ENCODE assay signal across 9 mouse cellular contexts in the genomic region with DNA sequence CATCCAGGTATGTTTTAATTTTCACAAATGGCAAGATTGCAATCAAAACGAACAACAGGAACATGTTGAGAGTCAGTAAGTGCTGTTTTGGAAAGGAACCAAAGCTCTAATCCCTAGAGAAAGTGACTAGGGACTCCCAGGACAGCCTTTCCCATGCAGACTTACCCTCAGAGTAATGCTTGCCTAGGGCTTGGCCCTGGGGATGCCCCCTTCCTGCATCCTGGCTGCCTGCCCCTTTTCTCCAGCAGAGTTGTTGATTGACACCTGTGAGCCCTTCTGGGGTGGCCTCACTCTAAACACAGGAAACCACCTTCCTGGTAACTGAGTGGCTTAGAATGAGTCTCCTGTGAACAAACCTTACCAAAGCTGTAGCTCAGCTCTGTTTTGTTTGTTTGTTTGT. TPM values are rescaled to one million over a fixed set of nuclear protein-coding genes. Genes with fewer than 3 reads are reported as not detected.
DNase-seq lines count a peak whose midpoint lies in the region; ATAC-seq and TF ChIP-seq lines count a peak whose summit lies in the region.
"Had no signal": no experiment of that assay in that cellular context is flagged by ENCODE, and none has a peak within 500 bp of the region (broad histone marks: within the 10 kb centered on the region; RNA-seq: fewer than 3 reads in every experiment).

No protein-coding gene starts in this region.

- H3K9me3 ChIP-seq in midbrain, postnatal 0 days (ENCODE audit: low read length) = no peaks in the 10 kb centered on the region

- H3K4me2 ChIP-seq in midbrain, postnatal 0 days (ENCODE audit: low read depth, low read length, poor library complexity, severe bottlenecking) = peak overlapping the region; percentile 57; the same call in 1 of the 2 replicates

- peak; percentile 58 for DNase-seq in heart, adult 8-10 months (ENCODE audit: low spot score)
- DNase-seq in heart, postnatal 25 days (ENCODE audit: low spot score) = no peak
- peak; percentile 63 for DNase-seq in A20 (ENCODE audit: low read depth, low spot score)
- DNase-seq in cerebellum, postnatal 14 days = peak; percentile 41 to 43
- no peak for DNase-seq in midbrain, postnatal 0 days (ENCODE audit: low spot score)
- DNase-seq in left cerebral cortex, adult 18-20 months (ENCODE audit: low spot score in 2 of 2) = no peak
- no peak for DNase-seq in spleen, postnatal 10 days (ENCODE audit: low spot score in 2 of 2)
- DNase-seq in ovary, postnatal 36 days (ENCODE audit: low spot score) = no peak

- TF ChIP-seq CTCF in midbrain, postnatal 0 days (IDR thresholded peaks at IDR 0.05) = no peak

- no peaks in the 10 kb centered on the region for H3K36me3 ChIP-seq in midbrain, postnatal 0 days (ENCODE audit: insufficient read depth, low read length)

- H3K27me3 ChIP-seq in midbrain, postnatal 0 days (ENCODE audit: insufficient read depth, low read length) = no peaks in the 10 kb centered on the region
- H3K27me3 ChIP-seq: Patski had no signal

- no peak overlapping the region for H3K9ac ChIP-seq in midbrain, postnatal 0 days (replicated peaks; ENCODE audit: low read length, poor library complexity, severe bottlenecking)

- no peak overlapping the region for H3K4me3 ChIP-seq in midbrain, postnatal 0 days (ENCODE audit: low read depth, low read length)

- no peak for ATAC-seq in midbrain, postnatal 0 days (ENCODE audit: low FRiP score)
- ATAC-seq: Patski had no signal

- intact Hi-C loops in heart, postnatal 25 days (cut with DNase I) = loop anchor here (5.0 kb wide), 1 partner anchor 56 kb away; the partner anchor contains the start of gene Itpkb

- 0 out of 2 replicates have a peak, but pooled peaks cover 6% of the 10 kb centered on the region for H3K4me1 ChIP-seq in midbrain, postnatal 0 days (ENCODE audit: insufficient read depth, low read length)

- H3K27ac ChIP-seq in midbrain, postnatal 0 days (ENCODE audit: low read depth, low read length) = 0 out of 2 replicates have a peak overlapping the region, but pooled peaks have one; percentile 7

- 30% methylated on average over 1 of the region's 1 CpGs for WGBS in midbrain, postnatal 0 days

RNA-seq across cellular contexts. Expression of gene Itpkb, which starts 58.2 kb away (rescaled TPM):
- total RNA-seq in heart, adult 8-10 months (2022) = 10 to 100 TPM; 40.9 to 59.4 (median 57.3) TPM
- total RNA-seq in heart, postnatal 25 days (2021) = 10 to 100 TPM; 56.1 to 63.6 TPM
- 12.2 and 13.9 TPM in 2 replicates for total RNA-seq in midbrain, postnatal 0 days (2014; rRNA removed)
- polyA plus RNA-seq in midbrain, postnatal 0 days (2015; fragmentation: Nextera tagmentation; extraction: Ambion mirVana) = 2.0 and 2.2 TPM in 2 replicates
- total RNA-seq in left cerebral cortex, adult 18-20 months (2021) = 10 to 100 TPM; 18.3 to 20.2 TPM

Comparison
In these comparisons a context has a peak if more than half of its experiments do, and no peak if none do; other contexts are left out.
1. DNase-seq: peak in heart, adult 8-10 months (single experiment), A20 (single experiment) and cerebellum, postnatal 14 days (2 of 2); none in heart, postnatal 25 days (single experiment), midbrain, postnatal 0 days (single experiment), left cerebral cortex, adult 18-20 months (0 of 2), spleen, postnatal 10 days (0 of 2) and ovary, postnatal 36 days (single experiment).